Mouse (Mus musculus): ENCODE measurements at regions not wholly inside any gene's neighbourhood (a gene's known extent, or its start where the extent isn't known, plus 50 kb on each side); places are given as distances from the start of the nearest gene placed in this dataset.

DNA sequence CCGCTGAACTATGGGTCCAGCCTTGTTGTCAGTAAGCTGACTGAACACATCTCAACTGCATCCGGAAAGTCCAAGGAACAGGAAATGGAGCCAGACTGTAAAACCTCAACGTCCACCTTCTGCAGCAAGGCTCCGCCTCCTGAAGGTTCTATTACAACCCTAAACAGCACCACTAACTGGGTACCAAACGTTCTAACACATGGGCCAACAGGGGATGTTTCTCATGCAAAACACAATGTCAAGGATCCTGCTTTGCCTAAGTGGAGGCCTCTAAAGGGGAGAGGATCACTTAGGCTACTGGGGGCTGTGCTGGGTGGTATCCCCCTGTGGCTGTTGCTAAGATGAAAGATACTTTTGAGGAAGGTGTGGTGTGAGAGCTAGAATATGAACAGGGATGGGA, 51.0 kb upstream of the Stt3b start:
- Histone ChIP-seq H3K4me2 (ENCODE audit: low read depth, low read length) (no peak overlapping the region), H3K9me3 (ENCODE audit: control insufficient read depth, low read length) (no peaks in the 10 kb centered on the region), H3K27ac (ENCODE audit: low read depth, low read length) (no peak overlapping the region), H3K4me1 (ENCODE audit: control insufficient read depth, insufficient read depth, low read length) (no peaks in the 10 kb centered on the region), H3K36me3 (ENCODE audit: control insufficient read depth, insufficient read depth, low read length) (no peaks in the 10 kb centered on the region), H3K4me3 (ENCODE audit: low read depth, low read length) (no peak overlapping the region), H3K9ac (replicated peaks; ENCODE audit: low read depth, low read length) (no peak overlapping the region), H3K27me3 (ENCODE audit: control insufficient read depth, insufficient read depth, low read length) (no peaks in the 10 kb centered on the region)
- WGBS: 65% methylated on average over 5 of the region's 5 CpGs
- ATAC-seq (ENCODE audit: low read depth): no peak

DNA sequence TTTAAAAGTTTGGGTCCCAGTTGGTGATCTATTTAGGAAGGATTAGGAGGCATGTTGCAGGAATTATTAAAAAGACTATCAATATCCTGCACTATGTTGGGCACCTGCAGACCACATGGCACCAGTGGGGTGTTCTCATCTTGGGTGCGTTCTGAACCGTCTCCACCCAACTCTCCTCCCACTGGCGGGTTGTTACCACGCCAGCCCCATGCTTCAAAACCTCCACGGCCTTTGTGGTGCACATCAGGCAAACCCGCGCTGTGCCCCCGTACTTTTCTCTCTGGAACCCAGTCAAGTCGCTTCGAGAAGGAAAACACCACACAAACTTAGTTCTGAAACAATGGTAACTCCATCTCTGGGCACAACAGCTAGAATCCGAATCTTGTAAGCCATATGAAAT, 51.7 kb upstream of the Stt3b start:
- no peak overlapping the region for H3K9ac ChIP-seq (replicated peaks; ENCODE audit: low read depth, low read length)
- H3K4me2 ChIP-seq (ENCODE audit: low read depth, low read length): no peak overlapping the region
- 91% methylated on average over 11 of the region's 11 CpGs for WGBS
- ATAC-seq (ENCODE audit: low read depth): no peak
- H3K27me3 ChIP-seq (ENCODE audit: control insufficient read depth, insufficient read depth, low read length): no peaks in the 10 kb centered on the region
- H3K4me1 ChIP-seq (ENCODE audit: control insufficient read depth, insufficient read depth, low read length): no peaks in the 10 kb centered on the region
- no peaks in the 10 kb centered on the region for H3K36me3 ChIP-seq (ENCODE audit: control insufficient read depth, insufficient read depth, low read length)
- H3K9me3 ChIP-seq (ENCODE audit: control insufficient read depth, low read length): no peaks in the 10 kb centered on the region
- H3K4me3 ChIP-seq (ENCODE audit: low read depth, low read length): no peak overlapping the region
- no peak overlapping the region for H3K27ac ChIP-seq (ENCODE audit: low read depth, low read length)

DNA sequence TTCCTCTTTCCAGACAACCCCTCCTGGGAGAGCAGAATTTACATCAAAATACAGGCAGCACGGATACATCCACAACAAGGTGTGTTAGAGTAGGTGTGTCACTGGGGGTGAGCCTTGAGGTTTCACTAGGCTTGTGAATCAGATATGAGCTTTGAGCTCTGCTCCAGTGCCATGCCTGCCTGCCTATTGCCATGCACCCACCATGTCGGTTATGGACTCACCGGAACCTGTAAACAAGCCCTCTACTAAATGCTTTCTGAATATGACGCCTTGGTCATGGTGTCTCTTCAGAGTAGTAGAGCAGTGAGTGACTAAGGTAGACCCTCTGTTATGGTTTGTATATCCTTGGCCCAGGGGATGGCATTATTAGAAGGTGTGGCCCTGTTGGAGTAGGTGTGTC, 52.3 kb upstream of the Stt3b start:
- Histone ChIP-seq H3K9ac (replicated peaks; ENCODE audit: low read depth, low read length) (no peak overlapping the region), H3K4me2 (ENCODE audit: low read depth, low read length) (no peak overlapping the region), H3K27me3 (ENCODE audit: control insufficient read depth, insufficient read depth, low read length) (no peaks in the 10 kb centered on the region), H3K27ac (ENCODE audit: low read depth, low read length) (no peak overlapping the region), H3K4me1 (ENCODE audit: control insufficient read depth, insufficient read depth, low read length) (no peaks in the 10 kb centered on the region), H3K9me3 (ENCODE audit: control insufficient read depth, low read length) (no peaks in the 10 kb centered on the region), H3K36me3 (ENCODE audit: control insufficient read depth, insufficient read depth, low read length) (no peaks in the 10 kb centered on the region), H3K4me3 (ENCODE audit: low read depth, low read length) (no peak overlapping the region)
- 87% methylated on average over 4 of the region's 4 CpGs for WGBS
- no peak for ATAC-seq (ENCODE audit: low read depth)

DNA sequence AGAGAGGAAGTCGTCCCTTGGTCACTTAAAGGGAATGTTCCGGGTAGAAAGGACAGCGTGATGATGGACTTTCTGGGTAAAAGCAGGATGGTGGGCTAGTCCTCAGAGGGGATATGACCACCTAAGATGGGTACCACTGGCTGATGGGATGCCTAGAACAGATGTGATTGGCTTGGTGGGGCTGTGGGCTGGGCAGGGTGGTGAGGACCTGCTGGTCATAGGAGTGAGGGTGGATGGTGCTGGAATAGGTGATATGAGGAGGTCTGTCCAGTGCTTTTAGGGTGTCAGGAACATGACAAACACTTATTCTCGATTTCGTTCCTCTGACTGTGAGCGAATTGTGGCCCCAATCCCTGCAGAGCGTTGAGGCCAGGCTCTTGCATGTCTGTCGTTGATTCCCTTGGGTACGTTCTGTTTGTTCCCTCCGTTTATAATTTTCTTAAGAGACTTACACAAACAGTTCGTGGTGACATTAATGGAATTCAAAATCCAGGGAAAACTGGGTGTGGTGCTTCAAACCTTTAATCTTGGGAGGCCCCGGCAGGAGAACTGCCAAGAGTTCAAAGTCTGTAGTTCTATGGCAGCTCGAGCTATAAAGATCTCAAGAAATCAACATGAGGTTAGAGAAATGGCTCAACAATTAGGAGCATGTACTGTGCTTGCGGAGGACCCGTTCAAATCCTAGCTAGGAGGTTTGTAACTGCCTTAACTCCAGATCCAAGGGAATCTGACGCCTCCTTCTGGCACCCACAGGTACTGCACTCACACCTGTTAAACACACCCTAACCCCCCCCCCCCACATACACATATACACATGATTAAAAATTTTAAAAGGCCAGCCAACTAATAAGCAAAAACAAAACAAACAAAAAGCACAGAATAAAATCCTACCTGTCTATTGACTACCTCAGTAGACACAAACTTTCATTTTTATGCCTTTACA, 55.0 kb upstream of the Stt3b start:
- no peaks in the 10 kb centered on the region for H3K9me3 ChIP-seq (ENCODE audit: control insufficient read depth, low read length)
- no peaks in the 10 kb centered on the region for H3K36me3 ChIP-seq (ENCODE audit: control insufficient read depth, insufficient read depth, low read length)
- no peak overlapping the region for H3K4me3 ChIP-seq (ENCODE audit: low read depth, low read length)
- ATAC-seq (ENCODE audit: low read depth): no peak
- no peak overlapping the region for H3K4me2 ChIP-seq (ENCODE audit: low read depth, low read length)
- H3K27ac ChIP-seq (ENCODE audit: low read depth, low read length): no peak overlapping the region
- WGBS: 92% methylated on average over 16 of the region's 16 CpGs
- H3K4me1 ChIP-seq (ENCODE audit: control insufficient read depth, insufficient read depth, low read length): no peaks in the 10 kb centered on the region
- no peak overlapping the region for H3K9ac ChIP-seq (replicated peaks; ENCODE audit: low read depth, low read length)
- H3K27me3 ChIP-seq (ENCODE audit: control insufficient read depth, insufficient read depth, low read length): no peaks in the 10 kb centered on the region

DNA sequence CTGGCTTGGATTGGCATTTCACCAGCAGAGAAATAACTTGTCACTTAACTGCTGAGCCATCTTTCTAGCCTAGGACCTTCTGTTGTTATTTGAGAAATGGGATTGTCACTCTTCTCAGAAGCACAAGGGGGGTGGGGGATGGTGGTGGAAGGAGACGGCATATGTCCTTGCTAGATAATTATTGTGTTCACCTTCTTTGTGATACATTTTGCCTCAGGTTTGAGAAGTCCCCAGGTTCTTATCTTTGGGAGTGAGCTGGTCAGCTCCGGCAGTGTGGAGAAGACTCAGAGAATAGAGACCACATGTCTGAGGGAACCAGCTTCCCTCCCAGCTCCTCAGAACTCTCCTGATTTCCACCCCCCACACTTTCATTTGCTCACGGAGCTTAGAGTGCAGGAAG, 57.6 kb upstream of the Stt3b start:
- H3K9me3 ChIP-seq (ENCODE audit: control insufficient read depth, low read length): no peaks in the 10 kb centered on the region
- H3K36me3 ChIP-seq (ENCODE audit: control insufficient read depth, insufficient read depth, low read length): no peaks in the 10 kb centered on the region
- no peaks in the 10 kb centered on the region for H3K4me1 ChIP-seq (ENCODE audit: control insufficient read depth, insufficient read depth, low read length)
- H3K27me3 ChIP-seq (ENCODE audit: control insufficient read depth, insufficient read depth, low read length): no peaks in the 10 kb centered on the region
- H3K4me2 ChIP-seq (ENCODE audit: low read depth, low read length): no peak overlapping the region
- no peak for ATAC-seq (ENCODE audit: low read depth)
- 77% methylated on average over 3 of the region's 3 CpGs for WGBS
- H3K9ac ChIP-seq (replicated peaks; ENCODE audit: low read depth, low read length): no peak overlapping the region
- no peak overlapping the region for H3K4me3 ChIP-seq (ENCODE audit: low read depth, low read length)
- no peak overlapping the region for H3K27ac ChIP-seq (ENCODE audit: low read depth, low read length)

DNA sequence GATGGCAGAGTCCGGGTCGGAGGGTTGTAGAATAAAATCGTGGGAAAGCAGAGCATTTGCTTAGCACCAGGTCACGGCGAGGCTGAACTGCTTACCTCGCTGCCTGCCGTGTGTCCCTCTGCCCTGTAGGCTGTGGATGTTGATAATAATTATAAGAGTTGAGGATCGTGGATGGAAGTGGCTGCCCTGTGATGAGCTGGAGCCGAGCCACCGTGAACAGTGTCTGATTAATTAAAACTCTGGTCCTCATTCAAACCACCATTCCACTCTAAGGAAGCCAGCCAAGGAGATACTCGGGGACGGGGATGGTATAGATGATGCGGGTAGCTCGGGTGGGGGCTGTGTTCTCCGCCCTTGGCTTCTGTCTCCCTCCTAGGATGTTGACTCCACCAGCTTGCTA, 70.1 kb upstream of the Stt3b start:
- Histone ChIP-seq H3K27ac (ENCODE audit: low read depth, low read length) (no peak overlapping the region), H3K4me1 (ENCODE audit: control insufficient read depth, insufficient read depth, low read length) (no peaks in the 10 kb centered on the region), H3K9me3 (ENCODE audit: control insufficient read depth, low read length) (no peaks in the 10 kb centered on the region), H3K4me2 (ENCODE audit: low read depth, low read length) (no peak overlapping the region), H3K4me3 (ENCODE audit: low read depth, low read length) (no peak overlapping the region), H3K27me3 (ENCODE audit: control insufficient read depth, insufficient read depth, low read length) (no peaks in the 10 kb centered on the region), H3K36me3 (ENCODE audit: control insufficient read depth, insufficient read depth, low read length) (no peaks in the 10 kb centered on the region), H3K9ac (replicated peaks; ENCODE audit: low read depth, low read length) (no peak overlapping the region)
- WGBS: 55% methylated on average over 15 of the region's 15 CpGs
- no peak for ATAC-seq (ENCODE audit: low read depth)

DNA sequence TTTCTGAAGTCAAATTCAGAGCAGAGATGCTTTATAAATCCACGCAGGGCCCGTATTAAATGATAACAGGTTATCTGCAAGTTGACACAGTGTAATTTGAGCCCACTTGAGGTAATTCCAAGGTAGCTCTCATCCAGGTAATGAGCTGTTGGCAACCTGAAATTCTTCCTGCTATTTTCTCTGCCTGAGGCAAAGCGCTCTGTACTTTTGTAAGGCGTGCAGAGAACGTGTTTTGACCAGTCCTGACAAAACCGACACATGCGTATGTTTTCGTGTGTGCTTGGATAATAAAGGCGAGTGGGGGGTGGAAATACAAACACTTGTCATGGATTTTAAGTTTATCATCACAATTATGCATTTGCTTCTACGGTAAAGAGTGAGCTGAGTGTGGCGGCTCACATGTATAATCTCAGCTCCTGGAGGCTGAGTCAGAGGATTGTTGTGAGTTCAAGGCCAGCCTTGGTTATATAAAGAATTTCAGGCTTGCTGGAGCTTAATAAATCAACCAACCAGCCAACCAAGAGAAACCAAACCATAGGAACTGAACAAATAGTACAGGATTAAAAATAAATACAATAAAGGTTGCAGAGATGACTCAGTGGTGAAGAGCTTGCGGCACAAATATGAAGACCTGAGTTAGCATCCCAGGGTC, 72.7 kb upstream of the Stt3b start:
- no peak for ATAC-seq (ENCODE audit: low read depth)
- Histone ChIP-seq H3K27ac (ENCODE audit: low read depth, low read length) (no peak overlapping the region), H3K4me1 (ENCODE audit: control insufficient read depth, insufficient read depth, low read length) (no peaks in the 10 kb centered on the region), H3K4me3 (ENCODE audit: low read depth, low read length) (no peak overlapping the region), H3K9me3 (ENCODE audit: control insufficient read depth, low read length) (no peaks in the 10 kb centered on the region), H3K36me3 (ENCODE audit: control insufficient read depth, insufficient read depth, low read length) (no peaks in the 10 kb centered on the region), H3K9ac (replicated peaks; ENCODE audit: low read depth, low read length) (no peak overlapping the region), H3K27me3 (ENCODE audit: control insufficient read depth, insufficient read depth, low read length) (no peaks in the 10 kb centered on the region), H3K4me2 (ENCODE audit: low read depth, low read length) (no peak overlapping the region)
- 95% methylated on average over 12 of the region's 12 CpGs for WGBS

DNA sequence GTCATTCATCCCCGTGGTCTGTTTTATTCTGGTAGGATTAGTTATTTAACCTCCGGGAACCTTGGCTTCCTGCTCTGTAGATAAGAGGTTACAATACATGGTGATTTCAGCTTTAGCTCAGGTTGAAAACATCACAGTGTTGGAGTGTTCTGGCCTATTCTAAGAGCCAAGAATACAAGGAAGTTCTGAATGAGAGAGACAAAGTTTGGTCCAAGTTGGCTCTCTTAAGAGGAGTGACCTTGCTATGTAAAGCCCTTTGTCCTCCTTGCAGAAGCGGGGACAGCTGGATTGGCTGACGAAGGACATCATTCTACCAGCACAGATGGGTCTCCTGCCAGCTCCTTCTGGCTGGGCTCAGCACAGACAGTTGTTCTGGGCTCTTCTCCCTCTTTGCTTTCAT, 73.7 kb upstream of the Stt3b start:
- no peak overlapping the region for H3K27ac ChIP-seq (ENCODE audit: low read depth, low read length)
- H3K4me1 ChIP-seq (ENCODE audit: control insufficient read depth, insufficient read depth, low read length): 0 out of 2 replicates have a peak, but pooled peaks cover 3% of the 10 kb centered on the region
- H3K9me3 ChIP-seq (ENCODE audit: control insufficient read depth, low read length): no peaks in the 10 kb centered on the region
- no peaks in the 10 kb centered on the region for H3K27me3 ChIP-seq (ENCODE audit: control insufficient read depth, insufficient read depth, low read length)
- no peaks in the 10 kb centered on the region for H3K36me3 ChIP-seq (ENCODE audit: control insufficient read depth, insufficient read depth, low read length)
- no peak overlapping the region for H3K9ac ChIP-seq (replicated peaks; ENCODE audit: low read depth, low read length)
- 74% methylated on average over 4 of the region's 4 CpGs for WGBS
- no peak overlapping the region for H3K4me3 ChIP-seq (ENCODE audit: low read depth, low read length)
- ATAC-seq (ENCODE audit: low read depth): no peak
- no peak overlapping the region for H3K4me2 ChIP-seq (ENCODE audit: low read depth, low read length)

DNA sequence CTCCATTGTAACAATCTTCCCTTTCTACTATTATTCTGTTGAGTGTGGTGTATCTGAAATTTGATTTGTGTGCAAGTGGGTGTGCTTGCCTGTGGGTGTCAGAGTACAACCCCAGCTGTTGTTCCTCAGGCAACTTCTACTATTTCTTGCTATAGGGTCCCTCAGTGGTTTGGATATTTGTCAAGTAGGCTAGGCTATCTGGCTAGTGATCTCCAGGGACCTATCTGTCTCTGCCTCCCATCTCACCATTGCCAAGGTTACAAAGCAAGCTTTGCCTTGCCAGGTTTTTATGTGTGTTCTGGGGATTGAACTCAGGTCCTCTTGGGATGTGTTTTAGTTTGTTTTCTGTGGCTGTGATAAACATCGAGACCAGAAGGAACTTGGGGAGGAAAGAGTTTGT, 74.1 kb upstream of the Stt3b start:
- H3K9ac ChIP-seq (replicated peaks; ENCODE audit: low read depth, low read length): no peak overlapping the region
- H3K27ac ChIP-seq (ENCODE audit: low read depth, low read length): no peak overlapping the region
- no peak overlapping the region for H3K4me2 ChIP-seq (ENCODE audit: low read depth, low read length)
- H3K9me3 ChIP-seq (ENCODE audit: control insufficient read depth, low read length): no peaks in the 10 kb centered on the region
- H3K4me1 ChIP-seq (ENCODE audit: control insufficient read depth, insufficient read depth, low read length): 0 out of 2 replicates have a peak, but pooled peaks cover 3% of the 10 kb centered on the region
- H3K4me3 ChIP-seq (ENCODE audit: low read depth, low read length): no peak overlapping the region
- H3K36me3 ChIP-seq (ENCODE audit: control insufficient read depth, insufficient read depth, low read length): no peaks in the 10 kb centered on the region
- ATAC-seq (ENCODE audit: low read depth): no peak
- no peaks in the 10 kb centered on the region for H3K27me3 ChIP-seq (ENCODE audit: control insufficient read depth, insufficient read depth, low read length)
- 58% methylated on average over 1 of the region's 1 CpGs for WGBS

Measured in neural tube, embryonic 14.5 days (tissue).